Mouse (Mus musculus) CH12.LX (cell line): ENCODE results near the gene Thumpd2.

Source experiments
- CHD2 ChIP-seq: IDR thresholded peaks from 2 replicates; pipeline ENCODE4 v1.6.1; 2011; ENCODE audit warnings: low read length, improper control_type of control experiment
- CTCF ChIP-seq, 2 experiments: IDR thresholded peaks in 1 of 2; conservative IDR thresholded peaks in 1 of 2; 2 replicates each; pipeline ENCODE4 v1.5.1; 2011 to 2012; ENCODE audit warnings: low read depth in 2 of 2, low read length in 2 of 2, improper control_type of control experiment in 1 of 2, inconsistent platforms in 1 of 2, mild to moderate bottlenecking in 1 of 2, moderate library complexity in 1 of 2
- ETS1 ChIP-seq: conservative IDR thresholded peaks from 2 replicates; pipeline ENCODE4 v1.6.1; 2012; ENCODE audit warnings: low read depth, mild to moderate bottlenecking, inconsistent platforms, low read length, improper control_type of control experiment, moderate library complexity
- PAX5 ChIP-seq: IDR thresholded peaks from 2 replicates; pipeline ENCODE4 v1.6.1; 2012; ENCODE audit warnings: low read length, inconsistent platforms, mixed read lengths
- POLR2A ChIP-seq: IDR thresholded peaks from 2 replicates; pipeline ENCODE4 v1.6.1; 2011; ENCODE audit warnings: low read depth, mild to moderate bottlenecking, improper control_type of control experiment, low read length
- POLR2AphosphoS2 ChIP-seq: IDR thresholded peaks from 2 replicates; pipeline ENCODE4 v1.6.1; 2011; ENCODE audit warnings: low read depth, low read length, improper control_type of control experiment
- RAD21 ChIP-seq: IDR thresholded peaks from 2 replicates; pipeline ENCODE4 v1.6.1; 2011; ENCODE audit warnings: low read depth, mild to moderate bottlenecking, low read length, improper control_type of control experiment, moderate library complexity
- USF2 ChIP-seq: conservative IDR thresholded peaks from 2 replicates; pipeline ENCODE4 v1.6.1; 2011; ENCODE audit warnings: low read depth, low read length, improper control_type of control experiment
- ZMIZ1 ChIP-seq: IDR thresholded peaks from 2 replicates; pipeline ENCODE4 v1.6.1; 2012; ENCODE audit warnings: low read depth, mild to moderate bottlenecking, inconsistent platforms, low read length, improper control_type of control experiment

- TF ChIP-seq RAD21 = no peak
- no peak for TF ChIP-seq POLR2A
- no peak for TF ChIP-seq POLR2AphosphoS2
- no peak for TF ChIP-seq ETS1
- no peak for TF ChIP-seq CTCF (conservative IDR thresholded peaks at IDR 0.05 in 1 of 2, IDR thresholded peaks at IDR 0.05 in 1 of 2; ENCODE audit: low read depth in 2 of 2, low read length in 2 of 2)
- no peak for TF ChIP-seq CHD2
- TF ChIP-seq PAX5 = no peak
- TF ChIP-seq USF2 = no peak
- TF ChIP-seq ZMIZ1 = no peak
These were observed 62.8 kb downstream of the Thumpd2 start for GRCm38 (mm10) chr17:81002130-81002529.
